Mouse (Mus musculus) lung, postnatal 0 days (tissue): ENCODE measurements around the gene Tldc2. TPM values are rescaled to one million over a fixed set of nuclear protein-coding genes. Genes with fewer than 3 reads are reported as not detected.

Source experiments
- ATAC-seq: fragments of 200-750 bp; cut with Nextera tagmentation; 2 replicates; pipeline ENCODE4 v1.8.0; 2017; ENCODE audit warnings: moderate library complexity
- DNase-seq: peaks from one replicate; pipeline ENCODE4 v3.0.0-alpha.2; 2016; ENCODE audit warnings: low spot score
- H3K27ac ChIP-seq: fragments of 300-500 bp; sonication (generic); 2 replicates; pipeline ENCODE4 v1.5.1; 2014; ENCODE audit warnings: antibody characterized with exemption, mild to moderate bottlenecking, low read length, mixed read lengths
- H3K27me3 ChIP-seq: fragments of 300-500 bp; sonication (generic); replicated peaks from 2 replicates; pipeline ENCODE4 v1.6.1; 2014; ENCODE audit warnings: low read length, mixed read lengths; ENCODE audit not compliant: insufficient read depth
- H3K36me3 ChIP-seq: fragments of 300-500 bp; sonication (generic); 2 replicates; pipeline ENCODE4 v1.6.1; 2014; ENCODE audit warnings: low read length, mixed read lengths; ENCODE audit not compliant: insufficient read depth
- H3K4me1 ChIP-seq: fragments of 300-500 bp; sonication (generic); 2 replicates; pipeline ENCODE4 v1.6.1; 2014; ENCODE audit warnings: antibody characterized with exemption, low read depth, low read length, mixed read lengths; ENCODE audit not compliant: insufficient read depth
- H3K4me2 ChIP-seq: fragments of 300-500 bp; sonication (generic); replicated peaks from 2 replicates; pipeline ENCODE4 v1.6.1; 2014; ENCODE audit warnings: low read depth, mild to moderate bottlenecking, low read length, moderate library complexity, mixed read lengths
- H3K4me3 ChIP-seq: fragments of 300-500 bp; sonication (generic); 2 replicates; pipeline ENCODE4 v1.5.1; 2014; ENCODE audit warnings: low read depth, low read length
- H3K9ac ChIP-seq: fragments of 300-500 bp; sonication (generic); replicated peaks from 2 replicates; pipeline ENCODE4 v1.6.1; 2014; ENCODE audit warnings: low read depth, mild to moderate bottlenecking
- H3K9me3 ChIP-seq: fragments of 300-500 bp; sonication (generic); 2 replicates; pipeline ENCODE4 v1.6.1; 2016; ENCODE audit warnings: low read length, mixed read lengths
- CTCF ChIP-seq: IDR thresholded peaks from 2 replicates; pipeline ENCODE4 v1.5.1; 2016; ENCODE audit warnings: antibody characterized with exemption, mild to moderate bottlenecking
- EP300 ChIP-seq: IDR thresholded peaks from 2 replicates; pipeline ENCODE4 v1.6.1; 2016; ENCODE audit warnings: antibody characterized with exemption, mild to moderate bottlenecking, control low read depth
- WGBS: fragments of 180-500 bp; shearing (Covaris S2); extraction: QIAGEN DNeasy Blood & Tissue Kit; methylation state at CpG from one replicate; pipeline ENCODE4 v1.1.7; 2014; 5-methylcytosine and 5-hydroxymethylcytosine counted together
- polyA plus RNA-seq: library from polyadenylated mRNA; unstranded; fragments of >200 nt; fragmentation: Nextera tagmentation; extraction: Ambion mirVana; gene quantifications from 2 replicates; pipeline ENCODE4 v1.2.1, GENCODE M21; 2015

Gene Tldc2
- polyA plus RNA-seq, result not detected in 2 replicates

DNA sequence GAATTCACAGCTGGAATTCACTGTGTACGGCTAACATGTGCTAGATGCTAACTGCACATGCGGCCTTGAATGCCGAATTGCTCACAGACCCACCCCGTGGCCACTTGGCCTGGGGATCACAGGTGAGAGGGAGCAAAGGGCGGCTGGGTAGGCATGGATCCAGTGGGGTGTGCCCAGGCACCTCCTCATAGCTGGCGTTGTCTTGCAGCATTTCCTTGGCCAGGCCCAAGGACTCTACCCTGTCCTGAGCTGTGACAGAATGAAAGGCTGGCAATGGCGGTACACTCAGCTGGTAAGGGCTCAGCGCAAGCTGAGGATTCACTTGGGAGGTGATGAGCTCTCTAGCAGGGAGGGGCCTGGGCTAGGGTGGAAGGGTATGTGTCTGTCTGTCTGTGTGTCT is at the start of gene Tldc2:
Gene Tldc2, plus strand, starts transcription at position 260 of the 400 bp plus-strand sequence.
- ATAC-seq, result no peak
- 75% methylated on average over 8 of the region's 8 CpGs for WGBS

DNA sequence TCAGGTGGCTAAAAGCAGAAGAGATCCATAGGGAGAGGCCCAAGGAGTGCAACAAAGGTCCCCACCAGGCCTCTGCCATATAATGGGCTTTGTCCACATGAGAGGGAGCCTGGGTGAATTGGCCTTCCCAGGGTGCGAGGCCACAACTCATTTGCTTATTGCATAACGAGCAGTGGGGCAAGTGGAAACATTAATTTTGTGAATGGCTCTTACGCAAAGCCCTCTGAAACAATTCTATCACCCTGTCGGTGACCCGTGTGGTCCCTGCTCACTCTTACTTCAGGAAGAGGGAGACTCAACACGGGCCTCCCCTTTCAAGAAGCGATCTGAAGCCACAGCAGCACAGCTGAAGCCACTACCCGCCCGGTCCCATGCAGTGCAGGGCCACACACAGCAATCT is 49.6 kb upstream of the Tldc2 start:
- peak; percentile 54 for DNase-seq
- Histone ChIP-seq H3K4me2 (no peak overlapping the region), H3K9me3 (no peaks in the 10 kb centered on the region), H3K9ac (no peak overlapping the region), H3K27me3 (no peaks in the 10 kb centered on the region), H3K4me3 (no peak overlapping the region), H3K27ac (no peak overlapping the region), H3K36me3 (peaks cover 41% of the 10 kb centered on the region), H3K4me1 (peaks cover 4% of the 10 kb centered on the region)
- 0 out of 2 replicates have a peak, but pooled peaks have one; percentile 6 for ATAC-seq
- WGBS, result 60% methylated on average over 9 of the region's 9 CpGs
- no peak for TF ChIP-seq CTCF
- TF ChIP-seq EP300, result no peak

More for the DNA sequence above, at the start of gene Tldc2:
- no peaks in the 10 kb centered on the region for H3K4me1 ChIP-seq
- DNase-seq, result no peak
- no peak within 1 kb of the TSS for H3K4me2 ChIP-seq
- H3K9me3 ChIP-seq, result no peaks in the 10 kb centered on the region
- no peaks in the 10 kb centered on the region for H3K27me3 ChIP-seq
- no peak within 1 kb of the TSS for H3K4me3 ChIP-seq
- no peaks in the 10 kb centered on the region for H3K36me3 ChIP-seq
- TF ChIP-seq EP300 (no peak), CTCF (no peak)
- no peak within 1 kb of the TSS for H3K27ac ChIP-seq
- H3K9ac ChIP-seq, result no peak within 1 kb of the TSS

GRCm38 (mm10) chr2:157039900-157040648 is 46.8 kb upstream of the Tldc2 start:
- Histone ChIP-seq H3K9ac (no peak overlapping the region), H3K4me2 (no peak overlapping the region), H3K4me3 (no peak overlapping the region), H3K36me3 (peaks cover 36% of the 10 kb centered on the region), H3K27ac (no peak overlapping the region), H3K9me3 (no peaks in the 10 kb centered on the region; the same call in 1 of the 2 replicates), H3K27me3 (no peaks in the 10 kb centered on the region), H3K4me1 (peaks cover 4% of the 10 kb centered on the region)
- peak; percentile 82 for DNase-seq
- ATAC-seq, result peak; percentile 82
- TF ChIP-seq CTCF (peak; percentile 59), EP300 (no peak)
- WGBS, result 52% methylated on average over 49 of the region's 50 CpGs

DNA sequence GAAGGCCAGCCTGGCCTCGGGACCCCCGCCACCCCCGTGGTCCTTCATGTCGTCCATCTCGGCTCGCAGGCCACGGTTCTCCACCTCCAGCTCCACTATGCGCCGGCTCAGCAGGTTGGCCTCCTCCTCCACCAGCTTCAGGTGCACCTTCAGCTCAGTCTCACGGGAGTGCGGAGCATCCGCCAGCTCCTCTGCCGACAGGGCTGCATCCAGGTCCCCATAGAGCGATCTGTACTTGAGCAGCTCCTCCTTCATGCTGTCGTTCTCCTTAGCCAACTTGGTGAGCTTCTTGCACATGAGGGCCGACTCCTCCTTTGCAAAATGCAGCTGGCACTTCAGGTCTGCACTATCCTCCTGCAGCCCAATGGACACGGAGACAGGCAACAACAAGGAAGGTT is 46.2 kb upstream of the Tldc2 start:
- H3K27ac ChIP-seq, result no peak overlapping the region
- H3K36me3 ChIP-seq, result peaks cover 34% of the 10 kb centered on the region
- no peak overlapping the region for H3K4me3 ChIP-seq
- H3K4me2 ChIP-seq, result no peak overlapping the region
- no peaks in the 10 kb centered on the region; the same call in 1 of the 2 replicates for H3K9me3 ChIP-seq
- ATAC-seq (no peak), DNase-seq (no peak)
- no peak overlapping the region for H3K9ac ChIP-seq
- H3K27me3 ChIP-seq, result no peaks in the 10 kb centered on the region
- H3K4me1 ChIP-seq, result peaks cover 4% of the 10 kb centered on the region
- TF ChIP-seq CTCF (no peak), EP300 (no peak)
- 78% methylated on average over 17 of the region's 17 CpGs for WGBS

DNA sequence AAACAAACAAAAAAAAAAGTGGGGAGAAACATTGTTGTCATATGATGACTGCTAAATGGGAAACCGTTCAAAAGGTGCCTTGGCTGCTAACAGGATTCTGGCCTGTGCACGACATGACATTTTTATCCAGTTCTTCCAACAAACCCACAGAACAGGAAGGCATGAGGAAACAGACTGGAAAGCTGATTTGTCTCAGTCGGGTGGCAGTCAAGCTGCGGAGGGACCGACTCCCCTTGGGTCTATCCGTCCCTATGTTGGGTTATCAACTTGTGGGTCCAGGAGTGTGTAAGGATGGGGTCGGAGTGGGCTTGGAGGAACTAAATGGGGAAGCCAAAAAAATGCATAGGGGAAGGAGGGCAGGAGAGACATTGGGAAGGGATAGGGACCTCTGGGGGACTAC is 45.4 kb upstream of the Tldc2 start:
- DNase-seq (no peak), ATAC-seq (no peak)
- 76% methylated on average over 7 of the region's 7 CpGs for WGBS
- TF ChIP-seq EP300, result no peak
- TF ChIP-seq CTCF, result no peak
- Histone ChIP-seq H3K4me1 (peaks cover 4% of the 10 kb centered on the region), H3K4me3 (no peak overlapping the region), H3K27me3 (no peaks in the 10 kb centered on the region), H3K9me3 (no peaks in the 10 kb centered on the region; the same call in 1 of the 2 replicates), H3K9ac (no peak overlapping the region), H3K36me3 (peaks cover 32% of the 10 kb centered on the region), H3K4me2 (no peak overlapping the region), H3K27ac (no peak overlapping the region)

GRCm38 (mm10) chr2:157043556-157043955 is 43.3 kb upstream of the Tldc2 start:
- DNase-seq (no peak), ATAC-seq (no peak)
- H3K9me3 ChIP-seq, result no peaks in the 10 kb centered on the region; the same call in 1 of the 2 replicates
- 68% methylated on average over 8 of the region's 8 CpGs for WGBS
- TF ChIP-seq CTCF (no peak), EP300 (no peak)
- no peak overlapping the region for H3K4me2 ChIP-seq
- peaks cover 5% of the 10 kb centered on the region; the same call in 1 of the 2 replicates for H3K4me1 ChIP-seq
- H3K27me3 ChIP-seq, result no peaks in the 10 kb centered on the region
- H3K9ac ChIP-seq, result no peak overlapping the region
- H3K36me3 ChIP-seq, result peaks cover 28% of the 10 kb centered on the region
- no peak overlapping the region for H3K27ac ChIP-seq
- H3K4me3 ChIP-seq, result no peak overlapping the region
